Mouse (Mus musculus): ENCODE measurements around the gene Sort1. TPM values are rescaled to one million over a fixed set of nuclear protein-coding genes. Genes with fewer than 3 reads are reported as not detected.

The Sort1 gene
- total RNA-seq, 2 experiments from 2014 or later: 299 to 314 TPM

GRCm38 (mm10) chr3:108406306-108406885, 122.5 kb downstream of the Sort1 start:
- intact Hi-C loops (cut with DNase I): loop anchor here (5.0 kb wide), 1 partner anchor 36 kb away; no protein-coding TSS in a partner anchor
- DNase-seq (ENCODE audit: low spot score in 2 of 2): peak; percentile 61

DNA sequence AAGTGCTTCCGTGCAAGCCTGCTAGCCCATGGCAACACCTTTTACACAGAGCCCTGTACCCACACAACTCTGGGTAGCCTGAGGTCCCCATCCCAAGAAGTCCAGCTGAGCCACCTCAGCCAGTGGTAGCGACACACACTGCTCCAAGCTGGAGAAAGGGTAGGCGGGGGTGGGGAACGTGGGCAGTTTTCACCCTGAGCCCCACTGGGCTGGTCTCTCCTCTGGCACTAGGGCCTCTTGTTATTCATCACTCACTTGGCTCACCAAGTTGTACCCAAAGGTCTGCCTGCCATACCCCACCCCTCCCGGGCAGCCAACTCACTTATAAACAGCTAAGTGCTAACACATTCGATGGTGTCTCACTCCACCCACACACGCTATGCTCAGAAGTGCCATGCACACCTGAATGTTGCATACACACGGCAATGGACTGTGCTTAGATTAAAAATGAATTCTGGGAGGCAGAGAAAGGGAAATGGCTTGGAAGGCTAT, 124.7 kb downstream of the Sort1 start:
- peak in 1 of 2 experiments; percentile 9 for DNase-seq (ENCODE audit: low spot score in 2 of 2)
- intact Hi-C loops (cut with DNase I): loop anchor here (5.0 kb wide), 1 partner anchor 34 kb away; no protein-coding TSS in a partner anchor

DNA sequence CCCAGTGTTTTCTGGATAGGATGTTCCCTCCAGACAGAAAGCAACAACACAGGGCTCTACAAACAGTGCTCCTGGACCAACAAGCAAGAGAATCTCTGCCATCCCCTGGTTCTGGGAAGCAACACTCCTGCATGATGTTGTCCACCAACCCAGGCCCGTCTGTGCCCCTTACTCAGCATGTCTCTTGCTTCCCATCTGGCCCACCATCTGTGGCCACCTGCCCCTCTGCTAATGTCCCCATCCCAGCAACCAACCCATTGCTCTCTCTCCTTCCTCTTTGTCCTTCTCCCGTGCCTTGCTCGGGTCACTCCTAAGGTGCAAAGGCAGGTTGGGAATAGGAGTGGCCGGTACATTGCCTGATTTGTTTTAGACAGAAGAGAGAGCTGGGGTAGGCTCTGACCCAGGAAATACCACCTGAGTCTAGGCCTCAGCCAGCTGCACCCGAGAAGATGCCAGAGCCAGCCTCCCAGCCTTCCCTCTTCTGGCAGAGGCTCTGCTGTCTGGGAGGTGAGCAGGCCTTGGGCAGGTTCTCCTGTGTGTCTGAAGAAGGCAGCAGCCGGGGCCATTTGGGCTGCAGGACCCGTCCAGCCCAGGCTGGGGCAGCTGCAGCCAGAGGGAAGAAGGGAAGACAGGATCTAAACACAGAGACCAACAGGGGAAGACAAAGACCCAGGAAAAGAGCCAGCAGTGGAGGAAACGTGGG, 125.9 kb downstream of the Sort1 start:
- no peak for DNase-seq (ENCODE audit: low spot score in 2 of 2)
- intact Hi-C loops (cut with DNase I): loop anchor here (5.0 kb wide), 1 partner anchor 32 kb away; no protein-coding TSS in a partner anchor

DNA sequence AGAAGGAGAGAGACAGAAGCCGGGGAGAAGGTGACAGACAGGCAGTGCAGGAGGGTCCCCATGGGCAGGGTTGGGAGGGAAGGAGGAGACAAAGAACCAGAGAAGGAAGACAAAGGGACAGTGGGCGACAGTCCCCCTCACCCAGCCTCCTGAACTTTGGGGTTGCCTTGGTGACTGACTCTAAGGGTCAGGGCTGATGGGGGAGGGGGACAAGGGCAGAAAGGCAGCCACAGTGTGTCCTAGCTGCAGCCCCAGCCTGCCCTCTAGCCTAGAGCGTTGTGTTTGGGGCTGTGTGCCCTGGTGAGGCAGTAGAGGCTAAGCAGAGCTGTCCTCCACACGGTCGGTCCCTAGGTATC, 126.5 kb downstream of the Sort1 start:
- intact Hi-C loops (cut with DNase I): no loop called here
- DNase-seq (ENCODE audit: low spot score in 2 of 2): peak in 1 of 2 experiments; percentile 17

Other genes with a start within 250 kb of the Sort1 start
- 10 to 100 TPM in 1 of 2 experiments, 1 to 10 TPM in 1; 7.8 to 11.8 TPM for gene Gstm4, start 239.2 kb upstream of the Sort1 start, total RNA-seq (2021)
- 10 to 100 TPM; 48.9 to 52.9 TPM for gene Ampd2, start 197.4 kb upstream of the Sort1 start, total RNA-seq (2021)
- not detected for gene Gnat2, start 191.3 kb upstream of the Sort1 start, total RNA-seq (2021)
- gene Gnai3, start 137.9 kb upstream of the Sort1 start, total RNA-seq (2021): 10 to 100 TPM; 26.9 to 27.0 TPM
- 10 to 100 TPM; 18.1 to 19.1 TPM for gene Gpr61, start 129.2 kb upstream of the Sort1 start, total RNA-seq (2021)
- 10 to 100 TPM; 71.3 to 78.0 TPM for gene Amigo1, start 97.7 kb upstream of the Sort1 start, total RNA-seq (2021)
- gene Cyb561d1, start 82.9 kb upstream of the Sort1 start, total RNA-seq (2021): 10 to 100 TPM; 15.0 to 21.4 TPM
- 10 to 100 TPM; 20.5 to 32.5 TPM for gene Atxn7l2, start 73.1 kb upstream of the Sort1 start, total RNA-seq (2021)
- 1 to 10 TPM; 1.0 to 1.9 TPM for gene Sypl2, start 57.4 kb upstream of the Sort1 start, total RNA-seq (2021)
- gene Psma5, start 27.2 kb upstream of the Sort1 start, total RNA-seq (2021): 10 to 100 TPM; 68.7 to 77.3 TPM
- gene Mybphl, start 80.8 kb downstream of the Sort1 start, total RNA-seq (2021): under 1 TPM in 1 of 2 experiments, not detected in 1; 0.25 TPM
- 10 to 100 TPM; 12.9 to 18.3 TPM for gene Psrc1, start 99.8 kb downstream of the Sort1 start, total RNA-seq (2021)
- gene Celsr2, start 131.5 kb downstream of the Sort1 start, total RNA-seq (2021): 100 to 1,000 TPM; 168 to 174 TPM
- gene Sars, start 161.1 kb downstream of the Sort1 start, total RNA-seq (2021): 100 to 1,000 TPM; 202 to 231 TPM

All from left cerebral cortex, postnatal 36 days (tissue).